Mouse (Mus musculus) liver, adult 2 months (tissue): ENCODE measurements around the gene Arhgap18. TPM values are rescaled to one million over a fixed set of nuclear protein-coding genes. Genes with fewer than 3 reads are reported as not detected.

Experiments used
- DNase-seq: peaks from one replicate; pipeline ENCODE4 v3.0.0-alpha.2; 2011; ENCODE audit warnings: low read depth, low spot score; ENCODE audit errors: extremely low read depth
- H3K27ac ChIP-seq: fragments of 200-500 bp; replicated peaks from 2 replicates; pipeline ENCODE4 v1.5.1; 2012; ENCODE audit warnings: low read depth, mild to moderate bottlenecking, control low read depth, inconsistent platforms, low read length; ENCODE audit not compliant: insufficient read depth
- H3K27me3 ChIP-seq: fragments of 200-500 bp; 2 replicates; pipeline ENCODE4 v1.6.1; 2012; ENCODE audit warnings: mild to moderate bottlenecking, moderate library complexity, low read length, inconsistent platforms; ENCODE audit not compliant: control insufficient read depth, insufficient read depth
- H3K36me3 ChIP-seq: fragments of 200-500 bp; 2 replicates; pipeline ENCODE4 v1.6.1; 2012; ENCODE audit warnings: low read length, inconsistent platforms; ENCODE audit not compliant: control insufficient read depth, insufficient read depth
- H3K4me1 ChIP-seq: fragments of 200-500 bp; 2 replicates; pipeline ENCODE4 v1.6.1; 2011; ENCODE audit warnings: low read length; ENCODE audit not compliant: control insufficient read depth, insufficient read depth
- H3K4me3 ChIP-seq: fragments of 200-500 bp; 2 replicates; pipeline ENCODE4 v1.5.1; 2011; ENCODE audit warnings: low read depth, mild to moderate bottlenecking, control low read depth, low read length, moderate library complexity; ENCODE audit not compliant: insufficient read depth
- H3K79me2 ChIP-seq: fragments of 200-500 bp; 2 replicates; pipeline ENCODE4 v1.6.1; 2012; ENCODE audit warnings: inconsistent platforms, mild to moderate bottlenecking, low read length, moderate library complexity; ENCODE audit not compliant: control insufficient read depth, insufficient read depth
- H3K9ac ChIP-seq: fragments of 200-500 bp; 2 replicates; pipeline ENCODE4 v1.6.1; 2012; ENCODE audit warnings: low read depth, mild to moderate bottlenecking, control low read depth, inconsistent platforms, low read length
- CTCF ChIP-seq: fragments of 200-500 bp; IDR thresholded peaks from 2 replicates; pipeline ENCODE4 v1.5.1; 2011; ENCODE audit warnings: low read depth, low read length, control low read depth
- POLR2A ChIP-seq: fragments of 200-500 bp; IDR thresholded peaks from 2 replicates; pipeline ENCODE4 v1.6.1; 2011; ENCODE audit warnings: low read length, control low read depth; ENCODE audit not compliant: insufficient read depth; ENCODE audit errors: extremely low read depth
- WGBS: fragments of 180-500 bp; shearing (Covaris S2); methylation state at CpG from one replicate; pipeline ENCODE4 v1.1.7; 2018; 5-methylcytosine and 5-hydroxymethylcytosine counted together
- polyA plus RNA-seq: library from polyadenylated mRNA; depleted of rRNA; stranded (reverse); fragments of >200 nt; gene quantifications from 2 replicates; pipeline ENCODE4 v1.2.3, GENCODE M21; 2012
- total RNA-seq: library from RNA; depleted of rRNA; stranded (reverse); fragments of >200 nt; gene quantifications from 2 replicates; pipeline ENCODE4 v1.2.3, GENCODE M21; 2014

Gene Arhgap18
- total and polyA plus RNA-seq, 2 experiments: 1.5 to 12.2 TPM

GRCm38 (mm10) chr10:26791810-26792209, 38.6 kb downstream of the Arhgap18 start:
- H3K36me3 ChIP-seq: no peaks in the 10 kb centered on the region
- no peaks in the 10 kb centered on the region for H3K27me3 ChIP-seq
- no peak overlapping the region for H3K27ac ChIP-seq
- H3K4me1 ChIP-seq: no peaks in the 10 kb centered on the region; the same call in 1 of the 2 replicates
- no peak for DNase-seq
- WGBS: 80% methylated on average over 3 of the region's 3 CpGs
- no peak for TF ChIP-seq POLR2A
- no peak for TF ChIP-seq CTCF
- H3K79me2 ChIP-seq: peaks cover 9% of the 10 kb centered on the region; the same call in 1 of the 2 replicates
- no peak overlapping the region for H3K9ac ChIP-seq
- no peak overlapping the region for H3K4me3 ChIP-seq

- no peaks in the 10 kb centered on the region; the same call in 1 of the 2 replicates for H3K4me1 ChIP-seq
- no peak overlapping the region for H3K27ac ChIP-seq
- DNase-seq: no peak
- no peaks in the 10 kb centered on the region for H3K36me3 ChIP-seq
- H3K9ac ChIP-seq: no peak overlapping the region
- H3K27me3 ChIP-seq: no peaks in the 10 kb centered on the region
- no peak overlapping the region for H3K4me3 ChIP-seq
- TF ChIP-seq POLR2A: no peak
- no peak for TF ChIP-seq CTCF
- 91% methylated on average over 8 of the region's 8 CpGs for WGBS
- H3K79me2 ChIP-seq: 0 out of 2 replicates have a peak, but pooled peaks cover 4% of the 10 kb centered on the region
Measured at GRCm38 (mm10) chr10:26793013-26793412, 39.8 kb downstream of the Arhgap18 start.

DNA sequence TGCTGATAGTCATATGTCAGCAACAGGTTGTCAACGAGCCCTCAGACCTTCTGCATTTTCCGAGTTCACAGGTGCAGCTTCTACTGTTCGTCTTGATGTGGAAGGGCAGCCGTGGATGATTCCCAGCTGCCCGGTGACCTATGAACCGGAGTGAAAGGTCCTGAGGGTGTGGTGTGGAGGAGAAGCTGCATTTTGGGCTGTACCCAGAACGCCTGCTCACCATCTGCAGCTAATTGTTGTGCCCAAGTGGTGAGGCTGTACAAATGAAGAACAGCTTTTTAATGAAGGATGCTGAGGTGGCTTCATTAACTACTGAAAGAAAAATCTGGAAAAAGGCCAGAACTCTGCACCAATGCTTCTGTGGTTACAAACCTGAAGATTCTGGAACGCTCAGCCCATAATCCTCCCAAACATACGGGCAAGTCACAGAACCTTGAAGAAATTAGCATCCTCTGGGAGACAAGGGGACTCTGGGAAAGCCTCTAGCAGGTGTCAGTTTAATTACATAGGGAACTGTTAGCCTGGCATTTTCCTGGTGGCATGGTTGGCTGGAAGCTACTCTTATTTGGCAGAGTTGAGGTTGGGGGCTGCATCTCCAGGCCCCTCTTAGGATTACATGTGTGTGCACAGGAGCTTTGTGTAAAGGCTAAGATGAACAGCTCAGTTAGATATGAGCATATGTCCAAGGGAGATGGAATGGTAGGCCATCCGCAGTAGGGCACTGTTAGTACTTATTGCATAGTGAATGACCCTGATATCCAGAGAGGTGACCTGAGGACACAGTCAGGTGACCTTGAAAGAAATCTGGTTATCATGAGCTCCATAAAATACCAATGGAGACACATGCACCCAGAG, 43.4 kb downstream of the Arhgap18 start:
- Histone ChIP-seq H3K27ac (no peak overlapping the region), H3K79me2 (no peaks in the 10 kb centered on the region), H3K4me1 (peaks cover 2% of the 10 kb centered on the region; the same call in 1 of the 2 replicates), H3K27me3 (no peaks in the 10 kb centered on the region), H3K9ac (no peak overlapping the region), H3K4me3 (no peak overlapping the region), H3K36me3 (no peaks in the 10 kb centered on the region)
- peak; percentile 44 for DNase-seq
- TF ChIP-seq CTCF (no peak), POLR2A (no peak)
- WGBS: 72% methylated on average over 10 of the region's 10 CpGs

GRCm38 (mm10) chr10:26797287-26797672, 44.1 kb downstream of the Arhgap18 start:
- WGBS: 76% methylated on average over 7 of the region's 7 CpGs
- Histone ChIP-seq H3K27me3 (no peaks in the 10 kb centered on the region), H3K79me2 (no peaks in the 10 kb centered on the region), H3K27ac (no peak overlapping the region), H3K4me3 (no peak overlapping the region), H3K9ac (no peak overlapping the region), H3K4me1 (peaks cover 2% of the 10 kb centered on the region; the same call in 1 of the 2 replicates), H3K36me3 (no peaks in the 10 kb centered on the region)
- no peak for DNase-seq
- TF ChIP-seq CTCF: no peak
- no peak for TF ChIP-seq POLR2A

- Histone ChIP-seq H3K27ac (peak overlapping the region; percentile 48; the same call in 1 of the 2 replicates), H3K9ac (no peak overlapping the region), H3K27me3 (no peaks in the 10 kb centered on the region), H3K36me3 (no peaks in the 10 kb centered on the region), H3K4me3 (no peak overlapping the region), H3K79me2 (no peaks in the 10 kb centered on the region), H3K4me1 (peaks cover 2% of the 10 kb centered on the region; the same call in 1 of the 2 replicates)
- DNase-seq: no peak
- TF ChIP-seq CTCF (no peak), POLR2A (no peak)
- 61% methylated on average over 10 of the region's 10 CpGs for WGBS
Measured at GRCm38 (mm10) chr10:26798752-26799411, 45.7 kb downstream of the Arhgap18 start.
